Mouse (Mus musculus) liver, adult 2 months (tissue): ENCODE measurements at regions not wholly inside any gene's neighbourhood (a gene's known extent, or its start where the extent isn't known, plus 50 kb on each side); places are given as distances from the start of the nearest gene placed in this dataset.

ENCODE experiments used
- DNase-seq: peaks from one replicate; pipeline ENCODE4 v3.0.0-alpha.2; 2011; ENCODE audit warnings: low read depth, low spot score; ENCODE audit errors: extremely low read depth
- H3K27ac ChIP-seq: fragments of 200-500 bp; replicated peaks from 2 replicates; pipeline ENCODE4 v1.5.1; 2012; ENCODE audit warnings: low read depth, mild to moderate bottlenecking, control low read depth, inconsistent platforms, low read length; ENCODE audit not compliant: insufficient read depth
- H3K27me3 ChIP-seq: fragments of 200-500 bp; 2 replicates; pipeline ENCODE4 v1.6.1; 2012; ENCODE audit warnings: mild to moderate bottlenecking, moderate library complexity, low read length, inconsistent platforms; ENCODE audit not compliant: control insufficient read depth, insufficient read depth
- H3K36me3 ChIP-seq: fragments of 200-500 bp; 2 replicates; pipeline ENCODE4 v1.6.1; 2012; ENCODE audit warnings: low read length, inconsistent platforms; ENCODE audit not compliant: control insufficient read depth, insufficient read depth
- H3K4me1 ChIP-seq: fragments of 200-500 bp; 2 replicates; pipeline ENCODE4 v1.6.1; 2011; ENCODE audit warnings: low read length; ENCODE audit not compliant: control insufficient read depth, insufficient read depth
- H3K4me3 ChIP-seq: fragments of 200-500 bp; 2 replicates; pipeline ENCODE4 v1.5.1; 2011; ENCODE audit warnings: low read depth, mild to moderate bottlenecking, control low read depth, low read length, moderate library complexity; ENCODE audit not compliant: insufficient read depth
- H3K79me2 ChIP-seq: fragments of 200-500 bp; 2 replicates; pipeline ENCODE4 v1.6.1; 2012; ENCODE audit warnings: inconsistent platforms, mild to moderate bottlenecking, low read length, moderate library complexity; ENCODE audit not compliant: control insufficient read depth, insufficient read depth
- H3K9ac ChIP-seq: fragments of 200-500 bp; 2 replicates; pipeline ENCODE4 v1.6.1; 2012; ENCODE audit warnings: low read depth, mild to moderate bottlenecking, control low read depth, inconsistent platforms, low read length
- CTCF ChIP-seq: fragments of 200-500 bp; IDR thresholded peaks from 2 replicates; pipeline ENCODE4 v1.5.1; 2011; ENCODE audit warnings: low read depth, low read length, control low read depth
- POLR2A ChIP-seq: fragments of 200-500 bp; IDR thresholded peaks from 2 replicates; pipeline ENCODE4 v1.6.1; 2011; ENCODE audit warnings: low read length, control low read depth; ENCODE audit not compliant: insufficient read depth; ENCODE audit errors: extremely low read depth
- WGBS: fragments of 180-500 bp; shearing (Covaris S2); methylation state at CpG from one replicate; pipeline ENCODE4 v1.1.7; 2018; 5-methylcytosine and 5-hydroxymethylcytosine counted together

DNA sequence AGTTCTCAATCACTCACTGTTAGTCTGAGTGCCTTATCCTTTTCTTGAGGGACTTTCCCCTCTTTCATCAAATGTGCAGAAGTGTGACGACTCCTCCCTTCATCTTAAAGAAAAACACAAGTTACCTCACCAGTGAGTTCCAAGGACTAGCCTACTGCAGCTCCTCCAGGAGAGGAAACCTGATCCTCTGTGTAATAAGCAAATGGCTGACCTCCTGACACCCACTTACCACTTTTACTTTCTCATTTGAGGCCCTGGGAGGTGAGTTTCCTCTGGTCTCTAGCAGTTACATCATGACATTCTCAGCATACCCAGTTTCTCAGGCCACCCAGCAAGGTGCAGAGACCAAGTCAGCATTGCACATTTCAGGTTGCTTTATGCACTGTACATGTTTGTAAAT is 83.5 kb downstream of the Bmp2 start:
- TF ChIP-seq POLR2A (no peak), CTCF (no peak)
- Histone ChIP-seq H3K27ac (no peak overlapping the region), H3K4me1 (no peaks in the 10 kb centered on the region), H3K27me3 (0 out of 2 replicates have a peak, but pooled peaks cover 7% of the 10 kb centered on the region), H3K9ac (no peak overlapping the region), H3K36me3 (no peaks in the 10 kb centered on the region), H3K4me3 (no peak overlapping the region), H3K79me2 (no peaks in the 10 kb centered on the region)
- 3% methylated on average over 1 of the region's 1 CpGs for WGBS
- DNase-seq, result no peak

DNA sequence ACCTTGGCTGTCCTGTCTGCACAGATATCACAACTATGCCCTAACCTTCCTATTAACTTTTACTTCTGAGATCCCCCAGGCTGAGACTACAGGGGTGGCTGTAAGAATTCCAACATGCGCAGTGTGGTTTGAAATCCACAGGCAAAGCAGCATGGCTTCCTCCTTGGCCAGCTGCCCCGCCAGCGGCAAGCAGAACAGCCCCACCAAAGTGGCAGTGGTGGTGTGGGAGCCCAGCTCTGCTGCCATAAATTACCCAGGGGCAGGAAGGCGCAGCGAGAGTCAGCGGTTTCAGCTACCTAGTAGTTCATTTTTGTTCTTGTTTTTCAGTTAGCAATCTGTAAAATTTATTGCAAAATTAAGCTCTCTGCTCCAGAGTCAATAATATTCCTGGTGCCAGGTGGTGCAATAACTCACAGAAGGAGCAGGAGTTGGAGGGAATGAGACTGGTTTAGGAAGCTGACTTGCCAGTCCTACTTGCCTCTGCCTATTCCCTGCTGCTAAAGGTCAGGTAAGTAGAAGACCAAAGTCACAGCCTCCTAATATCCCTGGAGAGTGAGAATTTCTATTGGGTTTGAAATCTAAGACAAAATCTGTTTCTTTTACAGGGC is 98.0 kb downstream of the Bmp2 start:
- Histone ChIP-seq H3K4me3 (no peak overlapping the region), H3K9ac (no peak overlapping the region), H3K79me2 (no peaks in the 10 kb centered on the region), H3K36me3 (no peaks in the 10 kb centered on the region), H3K27me3 (no peaks in the 10 kb centered on the region; the same call in 1 of the 2 replicates), H3K27ac (no peak overlapping the region), H3K4me1 (peaks cover 6% of the 10 kb centered on the region; the same call in 1 of the 2 replicates)
- TF ChIP-seq POLR2A, result no peak
- no peak for TF ChIP-seq CTCF
- peak; percentile 87 for DNase-seq
- WGBS, result 51% methylated on average over 6 of the region's 6 CpGs

DNA sequence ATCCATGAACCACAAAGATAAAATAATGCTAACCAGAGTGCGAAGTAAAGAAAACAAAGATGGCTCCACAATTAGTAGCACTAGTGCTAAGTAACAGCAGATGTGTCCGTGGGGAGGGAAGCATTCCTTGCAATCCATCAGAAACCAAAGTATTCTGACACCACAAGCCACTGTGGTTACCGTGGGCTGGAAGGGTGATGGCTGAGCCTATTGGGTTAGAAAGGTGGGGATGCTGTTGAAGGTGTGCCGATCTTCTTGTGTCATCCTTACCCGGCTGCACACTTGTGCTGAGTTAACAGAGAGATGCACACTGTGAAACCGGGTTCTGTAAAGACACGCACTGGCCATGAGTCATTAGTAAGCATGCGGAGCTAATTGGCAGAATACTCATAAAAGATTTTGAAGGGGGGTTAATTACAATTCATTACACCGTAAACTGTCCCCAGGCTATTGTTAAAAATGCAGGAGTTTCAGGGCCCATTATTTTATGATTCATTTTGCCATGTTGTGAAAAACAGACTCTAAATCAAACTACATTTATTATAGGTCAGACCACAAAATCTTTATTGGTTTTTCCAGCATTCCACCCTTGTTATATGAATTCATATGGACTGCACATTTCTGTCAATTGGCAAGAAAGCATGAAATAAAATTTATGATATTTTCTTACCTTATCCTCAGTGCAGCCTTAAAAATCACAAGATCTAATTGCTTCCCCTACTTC is 114.5 kb downstream of the Bmp2 start:
- peaks cover 4% of the 10 kb centered on the region; the same call in 1 of the 2 replicates for H3K27me3 ChIP-seq
- H3K4me1 ChIP-seq, result no peaks in the 10 kb centered on the region
- TF ChIP-seq POLR2A (no peak), CTCF (no peak)
- H3K9ac ChIP-seq, result no peak overlapping the region
- 92% methylated on average over 9 of the region's 9 CpGs for WGBS
- H3K79me2 ChIP-seq, result no peaks in the 10 kb centered on the region
- DNase-seq, result no peak
- H3K36me3 ChIP-seq, result no peaks in the 10 kb centered on the region
- no peak overlapping the region for H3K27ac ChIP-seq
- H3K4me3 ChIP-seq, result no peak overlapping the region

GRCm38 (mm10) chr2:133667055-133667395 is 115.1 kb downstream of the Bmp2 start:
- no peak overlapping the region for H3K9ac ChIP-seq
- no peak for DNase-seq
- no peak for TF ChIP-seq POLR2A
- TF ChIP-seq CTCF, result no peak
- H3K36me3 ChIP-seq, result no peaks in the 10 kb centered on the region
- no peak overlapping the region for H3K27ac ChIP-seq
- WGBS, result 79% methylated on average over 3 of the region's 3 CpGs
- peaks cover 5% of the 10 kb centered on the region; the same call in 1 of the 2 replicates for H3K27me3 ChIP-seq
- H3K79me2 ChIP-seq, result no peaks in the 10 kb centered on the region
- no peaks in the 10 kb centered on the region for H3K4me1 ChIP-seq
- H3K4me3 ChIP-seq, result no peak overlapping the region

- TF ChIP-seq POLR2A (no peak), CTCF (no peak)
- WGBS, result 56% methylated on average over 2 of the region's 2 CpGs
Measured at GRCm38 (mm10) chr2:133669821-133670220, 117.9 kb downstream of the Bmp2 start.

DNA sequence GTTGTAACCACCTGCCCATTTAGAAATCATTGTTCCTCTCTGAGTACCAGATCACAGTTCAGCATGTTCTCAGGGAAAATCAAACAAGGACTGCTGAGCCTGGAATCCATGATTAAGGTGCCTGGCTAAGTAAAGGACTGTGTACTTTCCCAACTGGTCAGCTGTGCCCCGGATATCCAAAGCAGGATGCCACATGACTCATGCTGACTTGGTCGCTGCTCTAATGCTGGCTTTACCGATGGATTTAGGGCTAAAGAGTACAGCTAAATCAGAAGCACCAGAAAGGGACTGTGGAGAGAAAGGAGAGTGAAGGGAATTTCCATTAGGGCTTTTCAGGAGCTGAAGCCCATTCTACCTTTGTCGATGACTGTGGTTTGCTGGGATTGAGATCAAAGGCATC is 119.6 kb downstream of the Bmp2 start:
- Histone ChIP-seq H3K4me3 (no peak overlapping the region), H3K27ac (no peak overlapping the region), H3K36me3 (no peaks in the 10 kb centered on the region), H3K79me2 (no peaks in the 10 kb centered on the region), H3K4me1 (no peaks in the 10 kb centered on the region), H3K27me3 (peaks cover 5% of the 10 kb centered on the region; the same call in 1 of the 2 replicates), H3K9ac (no peak overlapping the region)
- TF ChIP-seq POLR2A (no peak), CTCF (no peak)
- 48% methylated on average over 4 of the region's 4 CpGs for WGBS
- DNase-seq, result no peak

More at GRCm38 (mm10) chr2:133669821-133670220, 117.9 kb downstream of the Bmp2 start:
- H3K27ac ChIP-seq, result no peak overlapping the region
- H3K27me3 ChIP-seq, result peaks cover 5% of the 10 kb centered on the region; the same call in 1 of the 2 replicates
- no peak overlapping the region for H3K4me3 ChIP-seq
- H3K9ac ChIP-seq, result no peak overlapping the region
- DNase-seq, result no peak
- no peaks in the 10 kb centered on the region for H3K4me1 ChIP-seq
- no peaks in the 10 kb centered on the region for H3K79me2 ChIP-seq
- H3K36me3 ChIP-seq, result no peaks in the 10 kb centered on the region
